Mouse (Mus musculus) heart, embryonic 14.5 days (tissue): ENCODE results near the gene Tmem63c. TPM values are rescaled to one million over a fixed set of nuclear protein-coding genes. Genes with fewer than 3 reads are reported as not detected.

Source experiments
- ATAC-seq: fragments of 200-750 bp; cut with Nextera tagmentation; 2 replicates; pipeline ENCODE4 v1.8.0; 2017; ENCODE audit warnings: low read depth, moderate TSS enrichment; ENCODE audit not compliant: insufficient number of reproducible peaks, insufficient read depth, low FRiP score
- H3K27ac ChIP-seq, 2 experiments: fragments of 200-500 bp in 1 of 2; fragments of 300-500 bp in 1 of 2; sonication (generic) in 1 of 2; replicated peaks in 1 of 2; 2 replicates each; pipeline ENCODE4 v1.5.1; 2012 to 2014; ENCODE audit warnings: low read depth in 2 of 2, low read length in 2 of 2, control low read depth in 1 of 2, mild to moderate bottlenecking in 1 of 2, mixed read lengths in 1 of 2; ENCODE audit not compliant: control insufficient read depth in 1 of 2, insufficient read depth in 1 of 2
- H3K27me3 ChIP-seq: fragments of 300-500 bp; sonication (generic); 2 replicates; pipeline ENCODE4 v1.6.1; 2014; ENCODE audit warnings: mild to moderate bottlenecking, low read length, control low read depth; ENCODE audit not compliant: control insufficient read depth, insufficient read depth
- H3K36me3 ChIP-seq: fragments of 300-500 bp; sonication (generic); 2 replicates; pipeline ENCODE4 v1.6.1; 2014; ENCODE audit warnings: mild to moderate bottlenecking, control low read depth, low read length, mixed read lengths; ENCODE audit not compliant: control insufficient read depth, insufficient read depth
- H3K4me1 ChIP-seq, 2 experiments: fragments of 200-500 bp in 1 of 2; fragments of 300-500 bp in 1 of 2; sonication (generic) in 1 of 2; 2 replicates each; pipeline ENCODE4 v1.6.1; 2012 to 2014; ENCODE audit warnings: low read length in 2 of 2, control low read depth in 1 of 2, mixed read lengths in 1 of 2; ENCODE audit not compliant: control insufficient read depth in 2 of 2, insufficient read depth in 2 of 2
- H3K4me2 ChIP-seq: fragments of 300-500 bp; sonication (generic); 2 replicates; pipeline ENCODE4 v1.6.1; 2014; ENCODE audit warnings: mild to moderate bottlenecking, low read length
- H3K4me3 ChIP-seq, 2 experiments: fragments of 200-500 bp in 1 of 2; fragments of 300-500 bp in 1 of 2; sonication (generic) in 1 of 2; 2 replicates each; pipeline ENCODE4 v1.5.1; 2012 to 2014; ENCODE audit warnings: low read length in 2 of 2, mild to moderate bottlenecking in 2 of 2, control low read depth in 1 of 2, low read depth in 1 of 2, moderate library complexity in 1 of 2; ENCODE audit not compliant: control insufficient read depth in 1 of 2, insufficient read depth in 1 of 2
- H3K9ac ChIP-seq: fragments of 300-500 bp; sonication (generic); 2 replicates; pipeline ENCODE4 v1.6.1; 2014; ENCODE audit warnings: mild to moderate bottlenecking, low read length
- H3K9me3 ChIP-seq: fragments of 300-500 bp; sonication (generic); 2 replicates; pipeline ENCODE4 v1.6.1; 2016; ENCODE audit warnings: low read length, control low read depth; ENCODE audit not compliant: control insufficient read depth
- WGBS: fragments of 180-500 bp; shearing (Covaris S2); extraction: QIAGEN DNeasy Blood & Tissue Kit; methylation state at CpG from one replicate; pipeline ENCODE4 v1.1.7; 2014; 5-methylcytosine and 5-hydroxymethylcytosine counted together
- polyA plus RNA-seq: library from polyadenylated mRNA; unstranded; fragments of >200 nt; fragmentation: Nextera tagmentation; extraction: Ambion mirVana; gene quantifications from 2 replicates; pipeline ENCODE4 v1.2.1, GENCODE M21; 2014

The Tmem63c gene
- polyA plus RNA-seq, result 0.05 and 0.35 TPM in 2 replicates

DNA sequence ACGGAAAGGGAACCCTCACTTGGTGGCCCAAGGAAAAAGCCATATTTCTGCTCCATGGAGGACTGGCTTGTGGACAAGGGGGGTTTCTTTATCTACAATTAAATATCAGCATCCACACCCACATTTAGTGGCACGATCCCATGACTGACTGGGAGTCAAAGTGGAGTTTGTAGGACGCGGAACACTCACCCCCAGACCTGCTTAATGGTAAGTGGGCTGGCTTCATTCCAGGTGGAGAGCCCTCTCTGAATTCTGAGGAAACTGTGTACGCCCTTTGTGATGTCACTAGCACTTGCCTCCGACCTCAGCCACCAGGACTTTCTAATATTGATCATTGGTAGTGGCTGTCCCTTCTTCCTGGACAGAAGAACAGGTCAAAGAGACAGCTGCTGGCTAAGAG, at the start of gene Tmem63c:
Gene Tmem63c, plus strand, starts transcription at position 301 of the 400 bp plus-strand sequence.
- Histone ChIP-seq H3K36me3 (no peaks in the 10 kb centered on the region), H3K9ac (no peak within 1 kb of the TSS), H3K4me1 (peaks cover 0 to under 1% of the 10 kb centered on the region in 2 experiments; a peak in 2 of 4 replicates), H3K4me3 (no peak within 1 kb of the TSS), H3K27me3 (peaks cover 10% of the 10 kb centered on the region), H3K9me3 (no peaks in the 10 kb centered on the region), H3K27ac (no peak within 1 kb of the TSS), H3K4me2 (no peak within 1 kb of the TSS)
- 61% methylated on average over 6 of the region's 6 CpGs for WGBS
- no peak for ATAC-seq

DNA sequence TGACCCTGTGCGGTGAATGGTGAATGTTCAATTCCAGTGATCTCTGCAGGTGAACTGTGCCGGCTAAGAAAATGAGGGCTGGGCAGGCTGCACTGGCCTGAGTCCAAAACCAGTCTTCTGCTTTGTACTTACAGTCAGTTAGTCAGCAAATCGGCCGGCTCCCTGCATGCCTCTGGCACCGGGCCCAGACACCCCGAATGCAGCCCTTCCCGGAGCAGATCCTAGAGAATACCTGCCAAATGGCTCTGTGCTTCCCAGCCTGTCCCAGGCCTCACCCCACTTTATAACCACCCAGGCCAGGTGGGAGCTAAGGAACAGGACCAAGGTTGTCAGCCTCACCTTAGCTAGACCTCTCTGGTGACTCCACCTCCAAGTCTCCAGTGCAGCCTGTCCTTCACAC, 47.9 kb upstream of the Tmem63c start:
- peak overlapping the region; percentile 27 for H3K4me2 ChIP-seq
- H3K9ac ChIP-seq, result no peak overlapping the region
- no peaks in the 10 kb centered on the region for H3K36me3 ChIP-seq
- ATAC-seq, result peak; percentile 46
- peaks cover 31 to 45% of the 10 kb centered on the region in 2 experiments for H3K4me1 ChIP-seq
- peak overlapping the region in 1 of 2 experiments; percentile 61; a peak in 2 of 4 replicates for H3K27ac ChIP-seq
- H3K4me3 ChIP-seq, result no peak overlapping the region
- H3K9me3 ChIP-seq, result no peaks in the 10 kb centered on the region
- H3K27me3 ChIP-seq, result peaks cover 7% of the 10 kb centered on the region
- WGBS, result 6% methylated on average over 7 of the region's 7 CpGs

DNA sequence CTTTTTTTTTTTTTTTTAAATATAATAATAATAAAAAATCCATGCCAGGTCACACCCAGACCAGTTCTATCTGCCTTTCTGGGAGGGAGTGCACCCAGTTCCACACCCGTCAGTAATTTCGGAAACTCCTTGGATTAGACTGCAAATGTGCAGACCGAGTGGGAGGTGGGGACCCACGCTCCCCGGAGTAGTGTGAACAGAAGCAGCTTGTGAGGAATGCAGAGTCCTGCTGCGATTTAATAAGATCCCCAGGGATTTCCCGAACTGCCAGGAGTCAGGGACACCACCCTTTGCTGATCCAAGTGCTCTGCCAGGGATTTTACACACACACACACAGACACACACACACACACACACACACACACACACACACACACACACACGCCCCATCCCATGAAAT, 47.4 kb upstream of the Tmem63c start:
- no peaks in the 10 kb centered on the region for H3K9me3 ChIP-seq
- H3K9ac ChIP-seq, result no peak overlapping the region
- peaks cover 11% of the 10 kb centered on the region for H3K27me3 ChIP-seq
- ATAC-seq, result no peak
- no peak overlapping the region for H3K4me2 ChIP-seq
- peaks cover 27 to 41% of the 10 kb centered on the region in 2 experiments for H3K4me1 ChIP-seq
- H3K36me3 ChIP-seq, result no peaks in the 10 kb centered on the region
- WGBS, result 28% methylated on average over 8 of the region's 8 CpGs
- no peak overlapping the region for H3K27ac ChIP-seq
- no peak overlapping the region for H3K4me3 ChIP-seq

DNA sequence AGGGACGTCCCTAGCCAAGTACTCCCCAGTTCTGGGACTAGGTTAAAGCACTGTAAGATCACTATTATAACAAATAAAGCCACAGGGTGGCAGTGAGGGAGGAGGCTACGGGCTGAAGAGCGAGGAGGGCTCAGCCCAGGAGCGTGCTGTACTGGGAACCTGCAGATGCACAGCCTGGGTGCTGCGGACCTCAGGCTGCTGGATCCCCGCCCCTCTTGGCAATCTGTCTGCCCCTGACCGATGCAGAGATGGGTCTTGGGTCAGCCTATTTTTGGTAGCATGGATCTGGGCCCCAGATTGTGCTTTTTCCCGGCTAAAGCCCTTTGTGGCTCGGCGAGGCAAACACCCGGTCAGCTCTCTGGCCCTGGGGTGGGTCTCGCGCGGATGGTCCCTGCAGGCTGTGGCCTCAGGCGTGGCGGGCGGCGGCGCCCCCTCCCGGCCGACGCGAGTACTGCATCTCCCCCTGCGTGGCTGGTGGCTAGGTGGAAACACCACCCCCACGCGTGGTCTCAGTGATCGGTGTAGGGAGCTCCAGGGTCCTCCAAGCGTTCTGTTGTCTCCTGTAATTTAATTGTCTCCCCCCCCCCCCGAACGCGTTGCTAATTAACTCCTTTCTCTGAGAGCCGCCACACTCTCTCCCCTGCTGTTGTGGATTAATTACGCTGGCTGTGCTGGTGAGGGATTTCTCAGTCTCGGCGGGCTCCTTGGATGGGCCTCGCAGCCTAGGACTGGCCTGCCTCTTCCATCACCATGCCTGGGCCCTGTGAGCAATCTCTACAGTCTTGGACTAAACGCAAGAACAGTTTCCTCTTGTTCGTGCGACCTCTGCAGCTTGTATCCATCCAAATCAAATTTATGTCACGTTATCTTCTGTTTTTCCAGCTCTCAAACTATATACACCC, 46.5 kb upstream of the Tmem63c start:
- Histone ChIP-seq H3K9ac (peak overlapping the region; percentile 59), H3K4me2 (peak overlapping the region; percentile 69), H3K9me3 (no peaks in the 10 kb centered on the region), H3K27ac (no peak overlapping the region), H3K27me3 (peaks cover 16% of the 10 kb centered on the region), H3K4me1 (peaks cover 21 to 34% of the 10 kb centered on the region in 2 experiments), H3K36me3 (no peaks in the 10 kb centered on the region), H3K4me3 (peak overlapping the region; percentile 18 to 30)
- ATAC-seq, result peak; percentile 49; the same call in 1 of the 2 replicates
- WGBS, result 7% methylated on average over 39 of the region's 40 CpGs

DNA sequence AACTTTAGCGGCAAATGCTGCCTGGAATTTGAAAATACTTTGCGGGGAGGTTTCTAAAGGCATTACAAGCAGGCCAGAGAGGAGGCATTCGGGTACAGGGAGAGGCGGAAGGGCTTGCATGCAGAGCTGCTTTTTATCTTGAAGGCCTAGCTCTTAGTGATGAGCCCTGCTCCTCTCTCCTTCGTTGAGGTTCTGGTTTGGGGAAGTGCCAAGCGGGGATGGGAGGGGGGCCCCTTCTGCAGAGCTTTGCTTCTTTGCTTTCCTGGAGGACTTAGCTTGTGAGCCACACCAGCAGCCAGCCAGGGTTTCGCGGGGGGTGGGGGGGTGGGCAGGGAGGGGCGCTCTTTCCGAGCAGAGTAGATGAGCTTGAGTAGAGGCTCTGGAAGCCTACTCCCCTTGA, 45.4 kb upstream of the Tmem63c start:
- WGBS, result 53% methylated on average over 10 of the region's 10 CpGs
- H3K36me3 ChIP-seq, result no peaks in the 10 kb centered on the region
- peaks cover 21 to 34% of the 10 kb centered on the region in 2 experiments for H3K4me1 ChIP-seq
- H3K9ac ChIP-seq, result no peak overlapping the region
- ATAC-seq, result no peak
- H3K27ac ChIP-seq, result no peak overlapping the region
- no peak overlapping the region for H3K4me2 ChIP-seq
- H3K27me3 ChIP-seq, result peaks cover 28% of the 10 kb centered on the region
- H3K4me3 ChIP-seq, result no peak overlapping the region
- H3K9me3 ChIP-seq, result no peaks in the 10 kb centered on the region

DNA sequence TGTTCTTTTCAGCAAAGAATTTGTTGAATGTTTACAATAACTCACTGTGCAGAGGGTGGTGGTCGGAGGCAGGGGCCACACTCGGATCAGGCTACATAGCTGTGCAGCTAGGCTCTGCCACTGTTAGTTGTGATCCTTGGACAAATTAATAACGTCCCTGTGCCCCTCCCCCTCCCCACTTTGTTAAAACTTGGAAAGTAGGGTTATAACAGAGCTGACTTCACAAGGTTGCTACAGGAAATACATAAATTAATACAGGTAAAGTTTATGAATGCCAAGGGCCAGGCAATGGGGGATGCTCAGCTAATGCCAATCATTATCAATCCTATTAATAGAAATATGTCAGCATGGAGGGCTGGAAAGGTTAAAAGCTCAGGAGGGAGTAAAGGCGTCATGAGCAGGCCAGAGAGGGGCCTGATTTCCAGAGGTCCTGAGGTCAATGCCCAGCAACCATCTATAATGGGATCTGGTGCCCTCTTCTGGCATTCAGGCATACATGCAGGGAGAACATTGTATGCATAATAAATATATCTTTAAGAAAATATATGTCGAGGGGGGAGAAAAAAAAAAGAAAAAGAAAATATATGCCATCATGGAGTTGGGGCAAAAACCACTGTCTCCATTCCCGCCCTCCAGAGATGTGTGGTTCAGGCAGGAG, 44.5 kb upstream of the Tmem63c start:
- no peak for ATAC-seq
- Histone ChIP-seq H3K9me3 (no peaks in the 10 kb centered on the region), H3K27ac (no peak overlapping the region), H3K27me3 (peaks cover 36% of the 10 kb centered on the region), H3K36me3 (no peaks in the 10 kb centered on the region), H3K9ac (no peak overlapping the region), H3K4me2 (no peak overlapping the region), H3K4me1 (peaks cover 21 to 34% of the 10 kb centered on the region in 2 experiments), H3K4me3 (no peak overlapping the region)
- 65% methylated on average over 6 of the region's 6 CpGs for WGBS

DNA sequence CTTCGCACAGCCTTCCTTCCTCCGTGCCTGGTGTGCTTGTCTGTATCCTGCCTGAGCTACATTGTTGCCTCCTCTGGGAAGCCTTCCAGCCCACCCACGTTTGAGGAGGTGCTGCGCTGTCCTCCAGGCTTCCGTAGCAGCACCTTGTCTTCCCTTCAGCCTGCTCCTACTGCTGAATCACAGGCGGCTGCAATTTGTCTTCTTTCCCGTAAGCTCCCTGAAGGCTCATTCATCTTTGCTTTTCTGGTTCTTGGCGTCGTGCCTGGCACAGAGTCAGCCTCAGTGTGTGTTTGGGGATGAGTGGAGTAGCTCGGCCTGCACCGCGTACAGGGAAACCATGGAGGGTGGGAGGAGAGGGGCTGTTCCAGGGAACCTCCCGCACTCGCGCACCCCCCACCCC, 43.3 kb upstream of the Tmem63c start:
- Histone ChIP-seq H3K36me3 (no peaks in the 10 kb centered on the region), H3K27me3 (peaks cover 48% of the 10 kb centered on the region), H3K4me2 (no peak overlapping the region), H3K27ac (no peak overlapping the region), H3K4me3 (no peak overlapping the region), H3K4me1 (peaks cover 20 to 29% of the 10 kb centered on the region in 2 experiments), H3K9ac (no peak overlapping the region), H3K9me3 (no peaks in the 10 kb centered on the region)
- WGBS, result 16% methylated on average over 15 of the region's 15 CpGs
- no peak for ATAC-seq
